Mouse (Mus musculus) brown adipose tissue, adult 24 weeks (tissue): Measurements from ENCODE around the gene Slc15a5. TPM values are rescaled to one million over a fixed set of nuclear protein-coding genes. Genes with fewer than 3 reads are reported as not detected.
"Not testable (repeated sequence)": the region's sequence is repeated elsewhere in the genome, so short reads cannot be mapped to it uniquely, and the experiment has no call there.

Experiments used
- H3K27ac ChIP-seq: fragments of 200-500 bp; replicated peaks from 2 replicates; pipeline ENCODE4 v1.5.1; 2012; ENCODE audit warnings: low read depth, mild to moderate bottlenecking, low read length
- H3K4me1 ChIP-seq: fragments of 200-500 bp; 2 replicates; pipeline ENCODE4 v1.6.1; 2012; ENCODE audit warnings: low read length, mixed read lengths; ENCODE audit not compliant: control insufficient read depth, insufficient read depth, insufficient read length
- H3K4me3 ChIP-seq: fragments of 200-500 bp; 2 replicates; pipeline ENCODE4 v1.5.1; 2012; ENCODE audit warnings: low read depth, mild to moderate bottlenecking, low read length, moderate library complexity; ENCODE audit not compliant: insufficient read depth
- polyA plus RNA-seq: library from polyadenylated mRNA; stranded (reverse); fragments of >200 nt; gene quantifications from 2 replicates; pipeline ENCODE4 v1.2.4, GENCODE M21; 2012; ENCODE audit not compliant: missing spikeins, insufficient read depth, insufficient read length

Slc15a5 gene
- polyA plus RNA-seq, result 5.4 and 13.6 TPM in 2 replicates

DNA sequence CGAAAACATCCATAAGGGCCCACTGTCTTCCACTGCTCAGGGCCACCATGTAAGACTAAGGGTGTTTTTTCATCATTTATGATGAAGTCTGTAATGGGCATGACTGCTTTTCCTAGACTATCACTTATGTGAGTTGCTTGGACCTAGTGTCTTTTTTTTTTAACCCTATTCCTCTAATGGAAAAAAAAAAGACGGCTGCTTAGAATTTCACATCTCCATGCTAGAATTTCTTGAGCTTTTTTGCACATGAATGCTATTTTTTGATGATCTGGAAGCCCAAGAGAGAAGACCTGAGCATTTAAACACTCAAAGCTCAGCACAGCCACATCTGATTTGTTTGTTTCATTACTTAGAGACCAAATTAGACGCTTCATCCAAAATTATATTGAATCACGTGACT, at the start of gene Slc15a5:
Slc15a5 (minus strand) TSS at position 101 of the 400 bp plus-strand sequence.
- no peak within 1 kb of the TSS for H3K4me3 ChIP-seq
- H3K27ac ChIP-seq, result no peak within 1 kb of the TSS
- no peaks in the 10 kb centered on the region for H3K4me1 ChIP-seq

DNA sequence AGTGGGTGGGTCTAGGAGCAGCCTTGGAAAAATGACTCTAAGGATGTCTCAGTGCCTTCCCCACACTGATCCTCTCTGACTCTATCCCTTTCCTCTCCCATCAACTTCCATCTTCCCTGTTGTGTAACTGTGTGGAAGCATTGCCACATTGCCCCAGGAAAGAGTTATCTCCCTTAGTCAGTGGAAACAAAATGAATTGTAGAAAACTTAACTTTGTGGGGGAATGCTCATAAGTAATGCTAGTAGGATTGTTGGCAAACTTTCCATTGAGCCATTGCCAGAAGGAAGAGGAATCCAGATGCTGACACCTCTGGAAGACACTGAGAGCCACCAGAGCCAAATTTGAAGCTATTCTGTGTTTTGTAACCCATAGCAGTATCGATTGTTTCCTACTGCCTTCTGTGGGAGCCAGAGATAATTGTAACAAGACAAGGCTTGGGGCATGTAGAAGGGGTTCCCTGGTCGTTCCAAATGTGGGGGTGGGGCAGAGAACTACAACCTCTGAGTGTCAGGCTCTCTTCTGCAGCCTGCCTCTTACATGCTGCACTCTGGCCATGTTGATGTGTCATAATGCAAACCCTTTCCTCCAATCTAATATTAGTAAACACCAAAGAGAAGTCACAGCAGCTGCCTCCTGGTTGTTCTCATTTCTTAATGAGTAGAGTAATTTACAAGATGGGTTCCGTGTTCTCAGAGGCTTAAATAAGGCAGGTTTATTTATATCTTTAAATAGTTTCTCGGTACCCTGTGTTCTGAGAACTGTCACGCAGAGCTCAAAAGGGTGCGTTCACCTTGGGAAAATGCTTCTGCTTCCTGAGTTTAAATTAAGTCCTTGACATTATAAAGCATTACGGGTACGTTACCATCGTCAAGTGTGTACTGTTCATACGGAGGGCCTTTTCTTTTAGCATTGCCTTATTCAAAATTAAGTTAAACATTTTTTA, 48.9 kb upstream of the Slc15a5 start:
- Histone ChIP-seq H3K27ac (no peak overlapping the region), H3K4me1 (peaks cover 3% of the 10 kb centered on the region; the same call in 1 of the 2 replicates), H3K4me3 (no peak overlapping the region)

DNA sequence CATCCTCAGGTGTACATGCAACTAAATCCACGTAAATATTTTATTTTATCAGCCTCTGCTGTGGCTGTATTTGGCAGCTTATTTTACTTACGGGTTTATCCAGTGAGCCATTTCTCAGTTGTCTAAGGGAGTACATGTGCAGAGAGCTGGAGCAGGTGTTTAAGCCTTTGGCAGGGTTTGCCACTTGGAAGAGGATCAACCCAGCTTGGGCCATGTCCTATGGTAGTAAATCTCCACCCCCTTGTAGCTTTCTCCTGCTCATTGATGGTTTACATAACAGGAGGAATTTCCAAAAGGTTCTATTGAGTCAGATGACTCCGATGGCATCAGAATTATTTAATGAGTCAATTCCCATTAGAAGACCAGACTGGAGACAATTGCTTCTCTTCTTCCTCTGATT, 37.8 kb upstream of the Slc15a5 start:
- Histone ChIP-seq H3K4me1 (no peaks in the 10 kb centered on the region), H3K27ac (no peak overlapping the region), H3K4me3 (no peak overlapping the region)

DNA sequence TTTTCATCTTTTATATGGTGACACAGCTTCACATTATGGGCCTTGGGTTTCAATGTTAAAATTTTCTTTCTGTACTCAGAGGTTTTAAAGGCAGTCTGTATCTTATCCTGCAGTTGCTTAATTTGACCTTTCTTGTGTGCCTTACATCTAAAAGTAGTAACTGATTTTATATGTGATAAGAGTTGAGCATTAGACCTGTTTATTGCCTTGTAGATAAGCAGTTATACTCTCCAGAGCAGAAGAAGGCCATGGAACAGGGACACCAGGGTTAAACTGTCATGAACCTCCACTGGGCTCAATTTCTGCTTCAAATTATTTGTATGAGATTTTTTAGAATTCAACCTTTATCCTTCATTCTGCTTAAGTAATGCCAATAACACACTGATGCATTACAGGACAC, 24.8 kb upstream of the Slc15a5 start:
- Histone ChIP-seq H3K4me1 (no peaks in the 10 kb centered on the region), H3K4me3 (no peak overlapping the region), H3K27ac (no peak overlapping the region)

DNA sequence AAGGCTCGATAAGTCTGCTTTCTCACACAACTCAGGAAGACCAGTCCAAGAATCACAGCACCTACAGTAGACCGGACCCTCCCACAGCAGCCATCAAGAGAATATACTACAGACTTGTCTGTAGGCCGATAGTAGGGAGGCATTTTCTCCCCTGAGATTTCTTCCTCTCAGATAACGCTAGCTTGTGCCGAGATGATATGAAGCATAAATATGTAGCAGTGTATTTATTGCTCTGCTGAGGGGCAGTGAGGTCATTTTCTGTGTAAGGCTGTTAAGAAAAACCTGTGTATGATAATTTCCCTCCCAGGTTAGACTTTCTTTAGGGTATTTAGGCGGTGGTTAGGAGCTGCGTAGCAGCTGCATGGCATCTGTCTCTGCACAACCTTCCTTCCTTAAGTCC, 23.2 kb upstream of the Slc15a5 start:
- Histone ChIP-seq H3K4me3 (no peak overlapping the region), H3K27ac (no peak overlapping the region), H3K4me1 (no peaks in the 10 kb centered on the region)

DNA sequence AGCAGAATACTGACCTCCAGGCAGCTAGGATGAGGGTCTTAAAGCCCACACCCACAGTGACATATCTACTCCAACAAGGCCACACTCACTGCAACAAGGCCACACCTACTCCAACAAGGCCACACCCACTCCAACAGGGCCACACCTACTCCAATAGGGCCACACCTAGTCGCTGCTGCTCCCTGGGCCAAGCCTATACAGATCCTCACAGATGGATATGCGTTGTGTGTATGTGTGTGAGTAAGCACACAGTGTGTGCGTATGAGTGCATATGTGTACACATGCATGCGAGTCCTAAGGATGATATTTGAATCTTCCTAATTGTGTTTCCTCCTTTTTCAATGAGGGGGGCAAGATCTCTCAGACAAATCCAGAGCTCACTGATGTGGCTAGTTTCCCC, 22.1 kb upstream of the Slc15a5 start:
- Histone ChIP-seq H3K27ac (no peak overlapping the region), H3K4me1 (no peaks in the 10 kb centered on the region), H3K4me3 (no peak overlapping the region)

DNA sequence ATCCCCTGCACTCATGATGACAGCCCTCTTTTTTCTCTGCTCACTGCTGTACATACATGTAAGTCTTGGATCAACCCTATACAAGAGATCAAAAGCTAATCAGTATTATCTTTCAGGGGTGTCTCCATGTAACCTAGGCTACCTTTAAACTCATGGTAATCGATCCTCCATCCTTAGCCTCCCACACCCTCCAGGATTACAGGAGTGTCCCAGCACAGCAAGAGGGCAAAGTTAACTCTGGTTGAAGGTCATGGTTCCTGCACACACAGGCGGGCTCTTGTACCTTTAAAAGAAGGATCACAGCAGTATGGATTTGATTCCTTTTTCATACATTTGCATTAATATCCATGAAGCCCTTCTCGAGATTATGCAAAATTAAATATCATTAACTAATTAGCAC, 19.9 kb upstream of the Slc15a5 start:
- no peak overlapping the region for H3K27ac ChIP-seq
- no peak overlapping the region for H3K4me3 ChIP-seq
- no peaks in the 10 kb centered on the region for H3K4me1 ChIP-seq

DNA sequence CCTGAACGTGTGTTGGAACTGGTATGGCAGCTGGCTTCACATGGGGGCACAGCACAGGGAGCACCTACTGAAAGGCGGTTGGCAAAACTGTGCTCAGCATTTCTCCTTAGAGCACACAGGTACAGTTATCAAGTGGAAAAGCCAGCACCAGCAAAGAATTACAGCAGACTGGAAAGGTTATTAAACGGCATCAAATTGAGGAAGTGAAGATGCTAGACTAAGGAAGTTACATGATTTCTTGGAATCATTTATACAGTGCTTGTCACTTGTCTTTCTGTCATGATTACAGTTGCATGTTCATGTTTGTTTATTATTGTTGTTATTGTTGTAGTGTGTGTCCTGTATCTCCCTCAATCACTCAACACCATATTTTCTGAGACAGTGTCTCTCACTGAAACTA, 15.3 kb upstream of the Slc15a5 start:
- no peaks in the 10 kb centered on the region for H3K4me1 ChIP-seq
- H3K27ac ChIP-seq, result no peak overlapping the region
- H3K4me3 ChIP-seq, result no peak overlapping the region

DNA sequence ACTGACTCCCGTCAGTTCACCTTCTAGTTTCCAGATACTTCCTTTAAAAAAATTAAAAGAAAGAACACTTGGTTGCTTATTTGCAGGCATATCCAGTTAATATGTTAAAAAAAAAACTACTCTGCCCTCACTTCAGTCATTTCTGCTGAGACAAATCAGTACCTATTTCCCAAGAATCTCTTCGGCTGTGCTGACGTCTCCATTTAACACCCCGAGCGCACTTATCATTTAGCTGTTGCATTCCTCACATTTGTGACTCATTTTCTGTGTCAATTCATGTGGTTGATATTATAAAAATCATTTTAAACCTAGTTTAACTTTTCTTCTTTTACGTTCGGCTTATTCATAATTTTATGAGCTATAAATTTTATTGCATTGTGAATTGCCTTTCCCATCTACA, 12.7 kb upstream of the Slc15a5 start:
- no peaks in the 10 kb centered on the region for H3K4me1 ChIP-seq
- no peak overlapping the region for H3K4me3 ChIP-seq
- H3K27ac ChIP-seq, result no peak overlapping the region

DNA sequence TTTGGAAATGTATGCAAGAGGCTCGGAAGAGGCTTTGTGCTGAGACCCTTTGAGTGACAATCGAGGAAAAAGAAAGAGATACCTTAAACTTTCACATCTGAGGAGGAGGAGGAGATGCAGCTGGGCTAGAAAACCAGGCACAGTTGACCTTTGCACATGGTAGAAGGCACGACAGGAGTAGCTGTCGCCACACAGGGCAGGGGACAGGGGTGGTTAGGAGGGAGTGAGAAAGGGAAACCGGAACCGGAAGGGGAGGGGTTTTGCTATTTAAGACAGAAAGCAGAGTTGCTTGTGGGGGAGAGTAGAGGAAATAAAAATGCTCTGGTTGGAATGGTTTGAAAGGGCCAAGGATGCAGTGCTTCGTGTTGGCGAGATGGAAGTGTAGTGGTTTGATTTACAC, 9.4 kb upstream of the Slc15a5 start:
- Histone ChIP-seq H3K4me1 (no peaks in the 10 kb centered on the region), H3K4me3 (no peak overlapping the region), H3K27ac (no peak overlapping the region)

DNA sequence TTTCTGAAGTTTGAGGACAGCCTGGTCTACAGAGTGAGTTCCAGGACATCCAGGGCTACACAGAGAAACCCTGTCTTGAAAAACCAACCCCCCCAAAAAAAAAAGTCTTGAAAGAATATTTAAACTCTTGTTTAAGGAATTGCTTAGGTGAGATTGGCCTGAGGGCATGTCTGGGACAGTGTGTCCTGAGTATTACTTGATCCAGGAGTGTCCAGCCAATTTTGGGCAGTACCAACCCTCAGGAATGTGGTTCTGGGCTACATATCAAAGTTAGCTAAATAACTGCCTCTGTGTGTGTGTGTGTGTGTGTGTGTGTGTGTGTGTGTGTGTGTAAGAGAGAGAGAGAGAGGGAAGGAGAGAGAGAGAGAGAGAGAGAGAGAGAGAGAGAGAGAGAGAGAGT, 6.7 kb upstream of the Slc15a5 start:
- not testable (repeated sequence) for H3K4me3 ChIP-seq, H3K27ac ChIP-seq

DNA sequence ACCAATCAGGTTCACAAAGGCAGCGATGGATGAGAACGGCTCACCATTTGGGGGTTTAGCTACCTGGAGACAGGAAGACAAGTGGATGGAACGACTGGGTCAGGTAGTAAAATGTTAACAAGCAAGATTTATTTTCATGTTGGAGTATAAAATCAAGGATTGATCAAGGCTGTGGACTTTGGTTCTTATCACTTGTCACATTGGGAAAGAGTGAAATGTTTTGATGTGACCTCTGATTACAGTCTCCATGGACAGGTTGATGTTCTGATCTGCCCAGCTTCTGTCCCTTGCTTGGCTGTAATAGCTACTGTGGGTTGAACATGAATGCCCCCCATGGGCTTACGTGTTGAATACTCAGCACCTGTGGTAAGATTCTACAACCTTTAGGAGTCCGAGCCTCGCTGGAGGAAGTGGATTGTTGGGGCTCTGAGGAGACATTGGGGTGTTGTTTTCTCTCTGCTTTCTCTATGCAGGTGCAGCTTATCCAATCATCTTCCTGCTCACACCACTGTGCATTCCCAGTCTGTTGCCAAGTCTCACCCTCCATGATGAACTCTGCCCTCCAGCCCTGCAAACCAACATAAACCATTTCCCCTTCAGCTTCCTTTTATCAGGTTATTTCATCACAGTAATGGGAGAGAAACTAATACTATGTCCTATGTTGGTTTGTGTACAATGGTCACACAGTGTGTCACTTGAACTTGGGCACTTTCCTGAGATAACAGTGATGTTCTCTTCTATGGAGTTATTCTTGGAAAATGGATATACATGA, 1.2 kb upstream of the Slc15a5 start:
- H3K4me3 ChIP-seq, result no peak overlapping the region

More for the DNA sequence above, 6.7 kb upstream of the Slc15a5 start:
- H3K4me1 ChIP-seq, result not testable (repeated sequence)

DNA sequence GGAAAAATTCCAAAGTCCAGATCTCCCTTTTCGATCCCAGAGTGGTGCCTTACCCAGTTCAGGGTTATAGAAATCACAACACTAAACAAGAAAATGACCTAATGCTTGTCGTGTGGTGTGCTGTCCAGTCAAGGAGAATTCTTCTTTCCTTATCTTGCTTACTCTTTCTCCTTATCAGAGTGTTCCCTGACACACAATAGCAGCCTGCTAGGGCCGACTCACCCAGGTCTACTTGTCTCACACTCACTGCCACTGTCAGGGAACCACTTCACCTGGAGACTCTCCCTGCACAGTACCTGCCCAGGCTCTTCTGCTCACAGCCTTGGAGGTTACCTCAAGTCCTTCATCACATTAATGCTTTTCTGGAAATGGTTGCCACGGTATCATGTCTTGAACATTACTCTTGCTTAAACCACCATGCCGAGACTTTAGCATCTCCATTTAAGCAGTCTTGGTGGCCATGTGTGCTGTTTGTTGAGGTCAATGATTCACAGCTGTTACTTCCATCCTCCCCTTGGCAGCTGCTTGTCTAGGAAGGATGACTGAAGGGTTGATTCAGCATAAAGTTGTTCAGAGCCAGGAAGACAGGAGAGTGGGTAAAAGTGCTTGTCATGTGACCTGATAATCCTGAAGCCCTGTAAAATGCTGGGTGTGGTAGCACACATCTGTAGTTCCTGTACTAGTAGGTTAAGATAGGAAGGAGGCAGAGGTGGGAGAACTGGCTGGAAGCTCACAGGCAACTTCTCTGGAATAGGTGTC, 1.9 kb downstream of the Slc15a5 start:
- Histone ChIP-seq H3K4me1 (no peaks in the 10 kb centered on the region; the same call in 1 of the 2 replicates), H3K4me3 (no peak overlapping the region), H3K27ac (no peak overlapping the region)

More for the DNA sequence above, 1.2 kb upstream of the Slc15a5 start:
- Histone ChIP-seq H3K4me1 (no peaks in the 10 kb centered on the region), H3K27ac (no peak overlapping the region)

DNA sequence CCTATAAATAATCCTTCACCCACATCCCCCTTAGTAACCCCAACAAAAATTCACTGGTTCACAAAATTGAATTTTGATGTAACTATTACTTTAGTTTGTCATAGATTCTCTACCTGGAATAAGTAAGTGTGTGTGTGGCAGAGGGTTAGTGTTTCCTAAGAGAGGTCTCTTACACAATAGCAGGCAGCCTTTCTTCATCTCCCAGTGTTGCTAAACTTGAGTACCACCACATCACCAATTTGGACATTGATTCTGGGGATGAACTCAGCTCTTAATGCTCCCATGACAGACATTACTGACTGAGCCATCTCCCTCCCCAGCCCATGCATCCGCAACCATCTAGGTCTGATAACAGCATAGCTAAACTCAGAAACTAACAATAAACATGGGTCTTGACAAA, 4.0 kb downstream of the Slc15a5 start:
- peaks cover 4% of the 10 kb centered on the region; the same call in 1 of the 2 replicates for H3K4me1 ChIP-seq
- no peak overlapping the region for H3K27ac ChIP-seq
- no peak overlapping the region for H3K4me3 ChIP-seq

DNA sequence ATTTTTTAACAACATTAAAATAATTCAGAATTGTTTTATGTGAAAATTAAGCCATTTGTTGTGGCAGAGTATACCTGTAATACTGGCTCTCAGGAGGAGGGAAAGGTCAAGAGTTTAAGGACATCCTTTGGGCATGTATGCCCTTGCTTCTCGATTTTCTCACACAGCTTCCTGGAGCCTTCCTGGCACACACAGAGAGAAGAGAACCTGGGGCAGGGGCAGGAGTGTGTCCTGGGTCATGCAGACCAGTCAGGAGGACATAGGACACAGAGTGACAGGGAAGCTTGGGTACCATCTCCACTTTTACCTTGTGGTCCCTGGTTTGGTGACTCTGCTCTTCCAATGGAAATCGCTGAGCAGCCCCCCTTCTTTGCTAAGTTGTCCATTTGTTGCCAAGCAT, 6.2 kb downstream of the Slc15a5 start:
- Histone ChIP-seq H3K4me3 (no peak overlapping the region), H3K27ac (no peak overlapping the region), H3K4me1 (peaks cover 4% of the 10 kb centered on the region; the same call in 1 of the 2 replicates)
